Mouse (Mus musculus): Measurements from ENCODE around the gene Klk1b3.

- no peak for TF ChIP-seq EP300 (IDR thresholded peaks at IDR 0.05; ENCODE audit: low read depth)
- TF ChIP-seq CTCF (IDR thresholded peaks at IDR 0.05; ENCODE audit: low read depth) = no peak
Observed at GRCm38 (mm10) chr7:44179299-44180045, 18.5 kb upstream of the Klk1b3 start.

All from heart, postnatal 0 days (tissue).